Mouse (Mus musculus): ENCODE results near the gene Mbd5.

Mbd5 gene

GRCm38 (mm10) chr2:49354066-49354465 lies 404.8 kb downstream of the Mbd5 start:
- DNase-seq = no peak

GRCm38 (mm10) chr2:49355867-49356266 lies 406.6 kb downstream of the Mbd5 start:
- no peak for DNase-seq

GRCm38 (mm10) chr2:49358128-49358814 lies 409.0 kb downstream of the Mbd5 start:
- no peak for DNase-seq

GRCm38 (mm10) chr2:49358839-49359520 lies 409.7 kb downstream of the Mbd5 start:
- peak; percentile 5 for DNase-seq

GRCm38 (mm10) chr2:49359706-49360105 lies 410.4 kb downstream of the Mbd5 start:
- no peak for DNase-seq

- no peak for DNase-seq
Observed at GRCm38 (mm10) chr2:49364546-49364945, 415.2 kb downstream of the Mbd5 start.

GRCm38 (mm10) chr2:49366878-49367545 lies 417.7 kb downstream of the Mbd5 start:
- DNase-seq = no peak

- no peak for DNase-seq
Observed at GRCm38 (mm10) chr2:49367546-49367917, 418.2 kb downstream of the Mbd5 start.

- DNase-seq = no peak
Observed at GRCm38 (mm10) chr2:49371632-49372031, 422.3 kb downstream of the Mbd5 start.

GRCm38 (mm10) chr2:49372586-49372985 lies 423.3 kb downstream of the Mbd5 start:
- no peak for DNase-seq

All from cerebellum, adult 9-11 months (tissue).